Mouse (Mus musculus) 416B (cell line): ENCODE results near the gene Fkbp6.
A peak's percentile ranks its signal among the peaks of the same experiment; 100 is the strongest.

Source experiments
- DNase-seq: peaks from one replicate; pipeline ENCODE4 v3.0.0; 2011; ENCODE audit warnings: low read depth

Fkbp6 gene

DNA sequence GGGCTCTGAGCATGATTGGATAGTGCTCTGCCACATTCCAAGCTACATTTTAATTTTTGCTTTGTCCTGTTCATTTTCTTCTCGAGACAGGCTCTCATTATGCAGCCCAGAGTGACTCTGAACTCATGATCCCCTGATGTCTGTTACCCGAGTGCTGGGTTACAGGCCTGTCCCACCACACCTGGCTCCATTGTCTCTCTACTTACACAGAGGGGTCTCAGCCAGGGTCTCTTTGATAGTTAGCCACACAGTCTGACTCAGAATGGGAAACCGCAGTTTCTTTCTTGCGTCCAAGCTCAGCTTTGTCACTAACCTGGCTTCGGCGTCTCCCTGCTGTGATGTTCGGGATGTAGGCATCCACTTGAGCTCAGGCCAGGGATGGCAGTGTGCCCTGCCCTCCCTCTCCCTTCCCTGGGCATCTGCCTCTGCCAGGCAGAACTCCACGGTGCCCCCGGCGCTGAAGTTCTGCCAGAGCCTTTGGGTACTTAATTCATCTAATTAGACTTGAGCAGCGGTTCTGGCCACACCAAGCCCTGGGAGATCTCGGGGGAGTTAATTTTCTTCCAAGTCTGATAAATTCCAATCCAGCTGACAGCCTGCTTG lies 78.2 kb downstream of the Fkbp6 start:
- DNase-seq: no peak

DNA sequence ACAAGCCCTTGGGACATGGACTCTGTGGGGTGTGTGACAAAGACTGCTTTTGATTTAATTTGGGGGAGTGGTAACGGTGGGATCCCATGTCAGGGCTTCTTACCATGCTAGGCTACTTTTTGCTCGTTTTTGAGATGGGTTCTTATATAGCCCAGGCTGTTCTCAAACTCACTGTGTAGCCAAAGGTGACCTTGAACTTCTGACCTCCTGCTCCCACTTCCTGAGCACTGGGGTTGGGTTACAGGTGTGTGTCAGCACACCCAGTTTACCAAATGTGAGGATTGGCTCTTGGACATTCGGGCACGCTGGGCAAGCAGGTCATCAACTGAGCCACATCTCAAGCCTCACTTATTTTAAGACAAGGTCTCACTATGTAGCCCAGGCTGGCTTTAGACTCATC lies 79.5 kb downstream of the Fkbp6 start:
- no peak for DNase-seq

DNA sequence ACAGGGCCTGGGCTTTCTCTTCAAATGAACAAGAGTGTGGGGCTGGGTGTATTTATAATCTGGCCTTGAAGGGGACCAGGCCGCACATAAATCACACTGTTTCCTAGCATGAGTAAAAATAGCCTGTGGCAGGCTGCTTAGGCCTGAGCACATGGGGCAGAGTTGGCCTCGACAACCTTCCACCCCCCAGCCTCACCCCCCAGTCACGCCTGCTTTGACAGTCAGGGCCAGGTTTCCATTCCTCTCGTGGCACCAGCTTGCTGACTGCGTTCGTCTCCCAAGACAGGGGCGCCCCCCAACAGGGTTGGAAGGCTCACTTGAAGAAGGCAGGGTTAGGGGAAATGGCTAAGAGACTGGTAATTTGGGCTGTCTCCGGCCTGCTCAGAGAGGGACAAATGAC lies 80.4 kb downstream of the Fkbp6 start:
- DNase-seq: no peak

DNA sequence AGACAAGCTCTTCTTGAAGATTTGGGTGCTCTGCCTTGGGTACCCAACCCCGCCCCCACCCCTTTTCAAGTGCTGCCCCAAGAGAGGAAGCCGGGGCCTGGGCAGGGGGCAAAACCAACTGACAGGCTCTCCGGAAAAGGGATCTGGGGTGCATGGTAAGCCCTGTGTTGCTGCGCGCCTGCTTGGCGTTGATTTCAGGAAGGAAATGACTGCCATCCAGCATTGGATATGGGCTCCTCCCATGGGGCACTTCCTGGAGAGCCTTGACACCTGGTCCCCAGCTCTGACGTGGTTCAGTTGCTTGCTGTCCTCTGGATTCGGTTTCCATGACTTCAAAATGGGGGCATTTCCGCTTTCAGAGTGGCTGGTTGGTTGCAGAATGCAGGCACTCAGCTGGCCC lies 85.3 kb downstream of the Fkbp6 start:
- DNase-seq: peak; percentile 32

DNA sequence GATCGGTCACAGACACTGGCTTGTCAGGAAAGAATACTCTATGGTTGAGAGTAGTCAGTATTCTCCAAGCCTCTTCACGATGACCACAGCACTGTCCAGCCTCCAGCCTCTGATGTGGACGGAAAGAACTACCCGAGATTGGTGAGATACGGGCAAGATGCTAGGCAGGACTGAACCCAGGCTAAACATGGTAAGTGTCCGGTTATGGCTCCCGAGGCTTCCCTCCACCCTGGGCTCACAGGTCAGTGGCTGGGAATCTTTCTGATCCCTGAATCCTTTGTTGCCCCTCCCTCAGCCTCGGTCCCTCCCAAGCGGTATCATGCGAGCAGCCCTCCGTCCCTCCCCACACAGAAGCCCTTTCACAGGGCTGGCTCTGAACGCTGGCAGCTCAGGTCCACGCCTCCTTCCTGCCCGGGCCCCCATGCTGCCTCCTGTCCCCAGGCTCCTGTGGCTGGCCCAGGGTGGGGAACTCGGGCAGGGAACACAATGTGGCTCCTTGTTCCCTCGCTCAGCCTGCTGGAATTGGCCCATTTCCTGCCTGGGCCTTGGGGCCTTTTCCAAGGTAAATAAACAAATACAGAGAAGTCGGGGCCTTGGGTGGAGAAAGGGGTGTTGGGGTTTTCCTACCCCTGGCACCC lies 85.9 kb downstream of the Fkbp6 start:
- DNase-seq: no peak

DNA sequence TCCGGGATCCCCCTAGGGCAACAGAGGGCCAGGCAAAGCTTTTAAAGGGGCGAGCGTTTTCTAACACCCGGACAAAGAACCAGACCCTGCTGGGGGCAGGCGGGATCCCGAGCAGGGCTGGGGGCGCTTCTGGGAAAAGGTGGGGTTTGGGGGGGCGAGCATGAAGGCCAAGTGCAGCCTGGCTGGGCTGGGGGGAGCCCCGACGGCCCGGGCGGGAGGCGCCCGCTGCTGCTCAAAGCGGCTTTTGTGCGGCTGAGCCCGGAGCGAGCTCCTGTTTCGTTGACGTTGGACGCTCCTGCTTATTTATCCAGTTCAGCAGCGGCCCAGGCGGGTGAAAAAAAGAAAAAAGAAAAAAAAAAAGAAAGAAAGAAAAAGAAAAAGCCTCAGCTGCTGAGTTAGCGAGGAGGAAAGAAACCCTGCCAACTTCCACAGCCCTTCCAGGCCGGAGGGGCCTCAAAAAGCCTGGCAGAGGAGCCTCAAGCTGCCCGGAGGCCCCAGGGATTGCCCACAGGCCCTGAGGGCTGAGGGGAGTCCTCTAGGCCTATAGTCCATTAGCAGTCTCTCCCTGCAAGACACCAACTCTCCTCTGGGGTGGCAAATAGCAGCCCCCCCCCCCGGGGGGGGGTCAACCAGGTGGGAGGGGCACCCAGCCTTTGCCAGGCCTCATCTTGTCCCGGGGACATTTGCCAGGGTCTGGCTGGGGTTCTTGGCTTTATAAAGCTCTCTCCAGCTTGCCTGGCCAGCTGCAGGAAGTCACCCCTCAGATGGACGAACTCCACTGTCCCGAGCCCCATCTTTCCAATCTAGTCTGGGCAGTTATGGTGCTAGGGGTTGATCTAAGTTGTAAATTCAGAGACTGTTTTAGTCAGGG lies 91.3 kb downstream of the Fkbp6 start:
- DNase-seq: no peak

DNA sequence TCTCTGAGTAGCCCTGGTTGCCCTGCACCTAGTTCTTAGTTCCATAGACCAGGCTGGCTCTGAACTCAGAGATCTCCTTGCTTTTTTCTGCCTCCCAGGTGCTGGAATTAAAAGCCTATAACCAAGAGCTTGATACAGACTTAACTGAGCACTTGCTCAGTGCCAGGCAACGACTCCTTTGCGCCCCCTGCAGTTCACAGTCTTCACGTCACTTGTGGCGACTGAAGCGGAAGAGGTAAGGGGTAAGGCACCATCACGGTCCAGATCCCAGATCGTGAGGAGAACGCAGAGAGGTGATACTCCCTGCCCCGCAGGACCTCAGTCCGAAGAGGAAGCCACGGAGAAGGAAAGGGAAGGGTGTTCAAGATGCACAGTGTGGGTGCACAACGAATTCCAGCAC lies 92.3 kb downstream of the Fkbp6 start:
- no peak for DNase-seq

DNA sequence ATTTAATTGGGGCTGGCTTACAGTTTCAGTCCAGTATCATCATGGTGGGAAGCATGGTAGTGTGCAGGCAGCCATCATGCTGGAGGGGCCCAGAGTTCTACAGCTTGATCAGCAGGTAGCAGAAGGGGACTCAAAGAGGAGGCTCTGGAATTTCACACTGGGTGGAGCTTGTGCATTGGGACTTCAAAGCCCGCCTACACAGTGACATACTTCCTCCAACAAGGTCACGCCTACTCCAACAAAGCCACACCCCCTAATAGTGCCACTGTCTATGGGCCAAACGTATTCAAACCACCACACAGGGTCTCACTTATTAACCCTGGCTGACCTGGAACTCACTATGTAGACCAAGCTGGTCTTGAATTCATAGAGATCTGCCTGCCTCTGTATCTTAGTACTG lies 93.7 kb downstream of the Fkbp6 start:
- no peak for DNase-seq

DNA sequence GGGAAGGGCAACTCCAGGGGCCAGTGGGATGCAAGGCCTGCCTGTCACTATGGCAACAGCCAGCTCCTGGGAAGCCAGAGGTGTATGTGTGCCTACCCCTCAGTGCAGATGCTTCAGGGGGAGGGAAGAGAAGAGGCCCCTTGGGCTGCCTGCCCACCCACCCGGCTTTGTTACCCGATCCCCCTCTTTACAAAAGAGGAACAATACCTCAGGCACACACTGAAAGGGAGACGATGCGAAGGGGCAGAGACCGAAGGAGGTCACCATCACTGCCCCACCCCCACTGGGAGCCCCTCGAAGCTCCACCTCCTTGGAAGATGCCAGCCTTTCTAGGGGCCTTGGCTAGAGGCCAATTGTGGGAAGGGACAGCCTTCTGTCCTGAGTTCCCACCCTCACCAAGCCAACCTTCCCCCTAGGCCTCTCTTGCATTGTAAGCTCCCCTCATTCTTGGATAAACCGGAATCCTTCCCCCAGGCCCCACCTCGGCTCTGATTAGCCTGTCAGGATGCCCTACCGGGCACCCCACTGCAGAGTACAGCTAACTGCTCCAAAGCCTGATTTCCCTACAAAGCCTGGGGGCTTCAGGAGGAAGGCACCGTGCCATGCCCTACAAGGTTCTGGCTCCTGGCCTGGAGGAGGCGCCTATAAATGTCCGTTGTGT lies 96.0 kb downstream of the Fkbp6 start:
- DNase-seq: no peak

DNA sequence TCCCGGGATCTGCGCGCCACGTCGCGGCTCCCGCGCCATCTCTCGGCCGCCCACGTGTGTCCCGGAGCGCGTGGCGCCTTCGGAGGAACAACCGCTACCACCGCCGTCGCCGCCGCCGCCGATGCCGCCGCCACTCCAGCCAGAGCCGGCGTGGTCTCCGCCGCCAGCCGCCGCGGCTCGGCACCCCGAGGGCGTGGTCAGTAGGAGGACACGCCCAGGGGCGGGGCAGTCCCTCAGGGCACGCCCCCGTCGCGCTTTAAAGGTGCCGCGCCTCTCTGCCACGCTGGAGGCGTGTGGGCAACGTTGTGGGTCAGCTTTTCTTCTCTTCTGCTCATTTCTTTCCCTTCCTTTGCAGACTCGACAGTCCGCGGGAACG lies 98.8 kb downstream of the Fkbp6 start, which contains the start of gene Fzd9:
TSS of gene Fzd9 (minus strand) at position 152 of the 376 bp plus-strand sequence.
- no peak for DNase-seq

DNA sequence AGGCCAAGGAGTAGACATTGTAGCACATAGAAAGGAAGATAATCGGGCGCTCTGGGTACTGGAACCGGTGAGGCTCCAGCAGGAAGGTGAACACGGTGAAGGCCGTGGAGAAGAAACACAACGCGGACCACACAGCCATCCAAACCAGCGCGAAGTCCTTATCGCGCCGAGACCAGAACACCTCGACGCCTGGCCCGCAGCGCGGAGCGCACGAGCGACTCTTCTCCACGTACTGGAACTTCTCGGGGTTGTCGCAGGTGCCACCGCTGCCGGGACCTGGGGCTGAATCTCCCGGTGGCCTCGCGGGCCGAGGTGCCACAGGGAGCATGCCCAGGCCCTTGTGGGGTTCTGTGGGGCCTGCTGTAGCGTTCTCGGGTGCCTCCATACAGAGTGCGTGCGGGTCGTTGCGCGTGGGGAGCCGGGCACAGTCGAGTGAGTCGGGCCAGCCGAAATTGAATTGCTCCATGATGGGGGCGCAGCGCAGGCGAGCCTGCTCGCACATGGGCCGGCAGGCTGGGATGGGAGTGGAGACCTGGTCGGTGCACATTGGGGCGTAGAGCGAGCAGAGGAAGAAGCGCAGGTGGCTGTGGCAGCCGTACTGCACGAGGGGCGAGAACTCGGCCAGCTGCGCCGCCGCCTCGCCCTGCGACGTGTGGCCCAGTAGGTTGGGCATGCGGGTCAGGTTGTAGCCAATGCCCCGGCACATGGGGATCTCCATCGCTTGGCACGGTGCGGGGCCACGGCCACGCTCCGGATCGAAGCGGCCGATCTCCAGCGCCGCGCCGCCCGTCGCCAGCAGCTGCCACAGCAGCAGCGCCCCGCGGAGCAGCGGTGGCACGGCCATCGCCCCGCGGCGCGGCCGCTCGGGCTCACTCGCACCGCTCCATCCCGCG lies 99.4 kb downstream of the Fkbp6 start:
- no peak for DNase-seq

DNA sequence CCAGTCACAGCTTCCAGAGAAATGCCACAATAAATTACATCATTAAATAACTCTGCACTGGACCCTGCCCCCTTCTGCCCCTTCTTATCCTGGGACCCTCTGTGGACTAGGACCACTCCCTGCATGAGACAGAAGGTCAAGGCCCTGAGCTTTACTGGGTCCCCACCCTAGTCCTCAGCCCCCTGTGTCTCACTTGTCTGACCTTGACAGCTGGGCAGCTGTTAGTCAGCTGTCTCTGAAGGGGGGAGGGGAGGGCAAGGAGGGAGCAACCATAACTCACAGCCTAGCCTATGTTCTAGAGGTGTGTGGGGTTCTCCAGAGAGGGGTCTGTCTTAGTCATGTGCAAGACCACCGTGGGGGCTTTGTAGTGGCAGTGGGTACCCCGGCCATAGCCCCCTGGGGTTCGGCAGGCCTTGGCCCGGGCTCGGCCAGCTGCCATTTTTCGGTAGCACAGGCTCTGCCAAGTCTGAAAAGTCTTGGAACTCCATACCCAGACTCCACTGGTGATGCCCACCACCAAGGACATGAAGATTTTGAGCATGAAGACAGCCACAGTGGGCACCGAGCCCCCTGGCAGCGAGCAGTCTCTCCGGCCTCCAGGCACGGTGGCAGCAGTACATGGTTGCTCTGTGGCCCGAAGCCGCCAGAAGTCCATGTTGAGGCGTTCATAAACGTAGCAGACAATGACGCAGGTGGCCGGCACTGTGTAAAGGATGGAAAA lies 100.7 kb downstream of the Fkbp6 start:
- DNase-seq: no peak

DNA sequence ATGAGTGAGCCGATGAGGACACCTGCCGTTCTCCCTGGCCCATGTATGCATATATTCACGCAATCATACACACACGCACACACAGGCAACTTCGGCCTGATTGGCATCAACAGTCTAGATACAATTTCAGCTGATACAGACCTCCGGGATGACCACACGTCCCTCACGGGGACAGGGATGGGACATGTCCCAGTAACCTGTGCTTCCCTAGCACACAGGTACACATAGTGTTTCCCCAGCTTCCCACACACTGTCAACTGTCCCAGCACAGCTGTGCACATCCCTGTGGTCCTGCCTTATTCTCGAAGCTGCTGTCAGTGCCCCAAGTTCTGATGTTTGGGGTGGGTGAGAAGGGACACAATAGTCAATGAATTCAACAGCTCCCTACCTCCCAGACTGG lies 102.5 kb downstream of the Fkbp6 start:
- no peak for DNase-seq

DNA sequence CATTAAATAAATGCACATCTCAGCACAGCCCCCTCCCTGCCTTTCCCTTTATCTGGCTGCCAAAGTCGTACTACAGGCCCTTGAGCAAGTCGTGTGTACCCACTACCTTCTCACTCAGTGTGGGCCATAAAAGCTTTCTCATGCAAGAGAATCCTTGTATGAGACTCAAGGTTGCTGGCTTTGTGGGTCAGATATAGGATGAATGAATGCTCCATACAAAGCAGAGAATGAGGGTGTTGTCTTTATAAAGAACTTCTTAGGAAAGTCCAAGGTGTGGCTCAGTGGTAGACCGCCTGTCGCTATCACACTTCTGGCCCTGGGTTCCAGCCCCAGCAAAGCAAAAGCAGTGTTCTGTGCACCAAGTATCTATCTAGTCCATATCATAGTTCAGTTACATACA lies 103.3 kb downstream of the Fkbp6 start:
- DNase-seq: no peak

DNA sequence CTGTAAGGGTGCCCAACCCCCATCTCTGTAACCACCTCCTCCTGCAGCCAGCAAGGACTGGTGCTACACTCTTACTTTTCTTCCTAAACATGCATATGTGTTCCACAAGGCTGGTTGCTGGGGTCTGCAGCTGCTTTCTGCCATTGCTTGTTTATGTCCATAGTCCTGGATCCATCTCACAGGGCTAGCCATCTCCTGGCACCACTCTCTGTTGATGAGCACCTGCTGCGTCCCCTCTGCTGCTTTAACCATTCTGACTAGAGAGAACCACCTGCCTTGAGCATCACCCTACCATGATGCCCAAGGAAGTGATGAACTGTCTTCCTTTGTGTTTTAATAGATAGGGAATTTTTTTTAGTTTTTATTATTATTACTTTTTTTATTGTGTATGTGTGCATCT lies 106.7 kb downstream of the Fkbp6 start:
- no peak for DNase-seq

DNA sequence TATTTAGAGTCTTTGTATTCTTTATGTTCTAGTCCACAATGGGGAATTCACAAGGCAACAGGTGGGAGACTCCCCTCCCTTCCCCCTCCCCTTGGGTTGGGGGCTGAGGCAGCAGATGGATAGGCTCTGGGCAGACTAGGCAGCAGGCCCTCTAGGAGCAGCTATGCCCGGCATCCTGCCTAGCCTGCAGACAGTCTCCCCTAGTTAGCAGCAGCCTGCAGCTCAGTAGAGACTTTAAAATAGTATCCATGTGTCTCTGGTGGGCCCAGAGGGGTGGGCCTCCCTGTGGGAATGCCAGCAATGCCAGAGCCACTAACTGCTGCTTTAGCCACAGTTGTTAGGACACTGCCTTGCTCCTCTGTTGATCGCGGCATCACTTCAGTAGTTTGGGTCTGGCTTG lies 107.2 kb downstream of the Fkbp6 start:
- DNase-seq: no peak

DNA sequence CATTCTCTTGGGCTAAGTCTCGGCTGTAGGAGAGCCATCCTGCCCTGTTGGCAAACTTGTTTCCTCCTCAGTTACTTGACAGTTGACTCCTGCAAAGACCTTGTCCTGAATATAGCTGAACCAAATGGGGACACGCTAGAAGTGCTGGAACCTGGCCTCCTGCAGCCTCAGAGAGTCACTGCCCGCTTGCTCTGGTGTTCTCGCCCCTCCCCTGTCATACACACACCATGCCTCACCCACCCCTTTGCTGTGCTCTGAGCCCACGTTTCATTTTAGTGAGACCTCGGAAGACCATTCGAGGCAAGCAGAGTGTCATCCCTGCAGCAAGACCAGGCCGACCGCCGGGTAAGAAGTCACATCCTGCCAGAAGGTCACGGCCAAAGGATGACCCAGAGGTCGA lies 107.7 kb downstream of the Fkbp6 start:
- no peak for DNase-seq
